Mouse (Mus musculus) skeletal muscle tissue, adult 2 months (tissue): ENCODE results near the gene Trpm4.
A peak's percentile ranks its signal among the peaks of the same experiment; 100 is the strongest.
"Not testable (repeated sequence)": the region's sequence is repeated elsewhere in the genome, so short reads cannot be mapped to it uniquely, and the experiment has no call there.

ENCODE experiments used
- DNase-seq: peaks from one replicate; pipeline ENCODE4 v3.0.0-alpha.2; 2012; ENCODE audit warnings: low read depth, low spot score

Trpm4 gene

DNA sequence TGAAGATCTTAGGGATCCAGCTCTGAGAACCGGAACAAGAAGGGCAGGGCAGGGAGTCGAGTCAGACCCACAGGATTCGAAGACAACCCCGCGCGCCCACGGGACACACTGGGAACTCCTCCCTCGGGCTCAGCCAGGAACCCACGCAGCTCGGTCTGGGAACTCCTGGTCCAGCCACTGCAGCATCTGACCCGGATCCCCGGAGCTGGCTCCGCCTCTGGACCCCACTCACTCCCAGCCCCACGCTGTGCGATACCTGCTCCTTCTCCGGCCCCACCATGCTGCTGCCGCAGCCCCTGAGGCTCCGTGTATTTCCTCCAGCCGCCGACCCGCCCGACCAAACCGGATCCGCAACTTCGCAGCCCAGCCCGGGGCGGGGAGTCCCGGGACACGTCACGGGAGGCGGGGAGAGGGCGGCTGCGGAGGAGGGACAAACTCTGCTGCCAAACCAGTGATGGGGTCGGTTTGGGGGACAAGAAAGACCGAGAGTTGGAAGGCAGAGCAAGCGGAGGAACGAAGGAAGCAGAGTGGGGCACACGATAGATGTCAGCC is at the start of gene Trpm4:
Gene Trpm4, minus strand, starts transcription at position 350 of the 552 bp plus-strand sequence.
- DNase-seq = peak; percentile 83

DNA sequence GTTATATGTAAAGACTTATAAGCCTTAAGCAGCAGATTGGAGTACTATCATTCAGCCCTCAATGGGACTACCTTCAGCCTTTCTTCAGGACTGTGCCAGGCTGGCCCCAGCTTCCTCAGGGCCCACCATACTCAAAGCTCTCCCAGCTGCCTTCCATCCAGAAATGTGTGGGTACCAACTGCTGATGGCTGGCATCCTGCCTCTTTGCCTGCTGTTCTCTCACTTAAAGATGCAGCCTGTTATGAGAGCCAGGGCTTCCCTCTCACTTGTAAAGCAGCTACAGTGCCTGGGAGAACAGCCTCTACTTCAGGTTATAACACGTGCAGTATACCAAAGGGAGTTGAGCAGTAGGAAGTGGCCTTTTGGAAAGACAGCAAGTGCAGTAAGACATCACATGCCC is 42.5 kb upstream of the Trpm4 start:
- DNase-seq = no peak

DNA sequence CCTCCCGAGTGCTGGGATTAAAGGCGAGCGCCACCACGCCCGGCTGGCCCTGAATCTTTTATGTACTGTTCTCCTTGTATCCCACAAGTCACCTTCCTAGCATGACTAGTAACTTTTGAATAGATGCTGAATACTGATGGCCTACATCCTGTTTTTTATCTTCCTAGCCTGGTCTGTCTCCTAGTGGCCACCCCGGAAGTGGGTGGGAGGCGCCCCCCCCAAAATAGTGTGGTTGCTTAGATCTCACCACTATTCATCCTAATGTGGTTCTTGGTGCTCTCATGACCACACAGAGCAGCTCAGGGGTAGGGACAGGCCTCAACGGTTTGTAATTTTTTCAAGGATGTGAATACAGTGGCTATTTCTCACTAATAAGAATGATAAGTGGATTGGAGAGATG is 41.0 kb upstream of the Trpm4 start:
- DNase-seq = no peak

DNA sequence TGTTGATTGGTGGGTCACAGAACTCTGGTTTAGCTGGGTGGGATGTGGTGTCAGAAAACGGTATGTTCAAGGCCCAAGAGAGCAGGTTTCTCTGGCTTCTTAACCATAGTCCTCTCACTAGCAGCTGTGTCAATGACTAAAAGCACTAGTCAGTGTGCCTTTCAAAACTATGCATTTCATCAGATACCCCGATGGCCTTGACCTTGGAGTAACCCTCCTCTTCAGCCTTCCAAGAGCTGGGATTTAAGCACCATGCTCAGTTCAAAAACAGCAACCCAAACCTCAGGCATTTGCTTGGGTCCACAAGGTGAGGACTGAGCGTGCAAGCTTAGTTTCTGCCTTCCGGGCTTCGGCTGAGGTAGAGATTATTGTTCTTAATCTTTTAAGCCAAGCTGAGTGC is 38.8 kb upstream of the Trpm4 start:
- no peak for DNase-seq

DNA sequence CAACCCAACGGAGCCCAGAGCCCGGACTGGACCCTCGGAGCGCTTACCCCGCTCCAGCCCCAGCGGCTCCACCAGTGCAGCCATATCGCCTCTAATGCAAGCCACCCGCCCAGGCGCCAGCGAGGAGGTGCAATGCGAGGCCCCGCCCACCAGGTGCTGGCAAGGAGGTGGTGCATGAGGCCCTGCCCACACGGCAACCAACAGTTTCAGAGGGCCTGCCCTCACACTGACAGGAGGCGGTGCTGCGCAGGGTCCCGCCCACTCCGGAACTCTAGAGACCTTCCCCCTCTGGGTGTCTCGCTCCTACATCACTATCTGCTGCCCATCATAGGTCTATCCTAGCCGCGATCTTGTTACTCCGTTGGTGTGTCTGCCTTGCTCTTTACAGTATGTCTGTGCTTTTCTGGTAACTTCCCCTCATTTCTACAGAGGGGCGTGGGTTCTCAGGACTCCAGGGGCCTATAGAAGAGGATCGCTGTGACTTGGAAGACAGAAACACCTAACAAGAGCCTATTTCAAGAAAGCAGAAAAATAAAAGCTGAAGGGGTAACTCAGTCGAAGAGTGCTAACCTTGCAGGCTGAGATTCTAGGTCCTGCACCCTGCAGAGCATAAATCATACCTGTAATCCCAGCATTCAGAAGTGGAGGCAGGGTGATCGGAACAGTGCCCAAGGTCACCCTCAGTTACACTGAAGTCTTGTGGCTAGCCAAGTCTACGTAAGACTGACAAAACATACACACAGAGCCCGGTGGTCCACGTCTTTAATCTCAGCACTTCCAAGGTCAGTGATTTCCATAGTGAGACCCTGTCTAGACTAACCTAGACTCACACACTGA is 37.1 kb upstream of the Trpm4 start, which contains the start of gene Lin7b:
Gene Lin7b, minus strand, starts transcription at position 109 of the 837 bp plus-strand sequence.
- DNase-seq = peak; percentile 65

DNA sequence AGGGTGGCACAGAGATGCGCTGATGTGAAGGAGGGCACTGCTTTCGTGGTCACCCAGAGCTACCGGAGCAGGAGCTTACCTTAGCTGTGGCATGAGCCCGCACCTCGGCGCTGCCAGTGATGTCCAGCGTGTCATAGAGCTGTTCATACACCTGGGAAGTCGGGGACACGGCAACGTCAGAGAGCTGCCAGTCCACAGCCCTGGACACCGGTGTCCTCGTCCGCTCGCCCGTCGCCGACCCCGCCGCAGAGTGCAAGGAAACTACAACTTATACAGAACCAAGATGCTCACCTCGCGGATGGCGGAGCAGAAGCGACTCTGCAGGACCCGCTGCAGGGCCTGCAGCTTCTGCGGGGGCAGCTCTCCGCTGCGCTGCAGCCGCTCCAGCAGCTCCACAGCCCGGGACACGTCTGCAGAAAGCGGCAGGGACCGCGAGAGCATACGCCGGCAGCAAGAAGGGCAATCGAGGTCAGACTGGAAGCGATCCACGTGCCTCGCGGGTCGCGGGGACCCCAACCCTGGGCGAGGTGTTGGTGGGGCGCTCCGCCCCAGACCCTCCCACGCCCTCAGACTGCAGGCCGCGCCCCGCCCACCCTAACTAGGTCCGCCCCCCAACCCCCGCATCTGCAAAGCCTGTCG is 36.4 kb upstream of the Trpm4 start:
- no peak for DNase-seq

DNA sequence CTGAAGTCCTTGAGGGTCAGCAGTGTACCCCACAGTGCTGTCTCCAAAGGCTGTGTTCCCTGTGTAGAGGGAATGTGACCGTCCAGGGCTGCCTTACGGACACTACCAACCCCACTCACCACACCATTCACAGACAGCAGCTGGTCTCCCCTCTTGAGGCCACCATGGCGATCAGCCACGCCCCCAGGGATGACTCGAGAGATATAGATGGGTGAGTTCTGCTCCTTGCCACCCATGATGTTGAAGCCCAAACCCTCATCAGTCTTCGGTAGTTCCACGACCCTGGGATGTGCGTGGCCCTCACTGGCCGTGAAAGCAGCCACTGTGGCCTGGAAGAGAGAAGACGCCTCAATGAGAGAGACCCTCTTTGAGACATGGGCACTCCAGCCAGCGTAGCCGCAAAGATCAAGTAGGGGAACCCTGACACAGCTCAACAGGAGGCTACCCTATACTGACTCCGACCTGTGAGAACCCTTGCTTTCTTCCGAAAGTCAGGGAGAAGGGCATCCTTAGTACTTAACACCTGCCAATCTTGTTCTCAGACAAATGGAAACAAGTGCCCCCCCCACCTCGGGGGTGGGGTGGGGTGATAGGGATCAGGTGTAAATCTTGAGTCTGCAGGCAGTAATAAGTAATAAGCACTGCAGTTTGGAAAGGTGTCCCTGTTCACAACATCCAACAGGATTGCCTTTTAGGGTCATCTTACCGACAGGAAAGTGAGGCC is 35.6 kb upstream of the Trpm4 start:
- DNase-seq = no peak

DNA sequence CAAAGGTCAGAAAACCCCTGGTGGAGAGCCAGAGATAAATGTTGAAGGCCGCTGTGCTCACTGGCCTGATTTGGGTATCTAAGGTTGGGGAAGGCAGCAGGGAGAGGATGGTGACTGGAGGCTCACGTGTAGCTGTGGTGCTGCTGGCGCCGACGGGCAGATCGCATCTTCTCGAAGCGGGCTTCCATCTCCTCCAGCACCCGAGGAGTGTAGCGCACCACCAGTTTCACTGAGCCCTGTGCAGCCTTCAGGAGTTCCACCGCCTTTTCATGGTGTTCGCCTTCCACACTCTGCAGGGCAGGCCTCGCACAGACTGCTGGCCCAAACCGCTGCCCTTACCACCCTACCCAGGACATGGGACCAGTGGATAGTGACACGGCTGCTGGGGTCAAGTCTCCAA is 34.6 kb upstream of the Trpm4 start:
- DNase-seq = no peak

DNA sequence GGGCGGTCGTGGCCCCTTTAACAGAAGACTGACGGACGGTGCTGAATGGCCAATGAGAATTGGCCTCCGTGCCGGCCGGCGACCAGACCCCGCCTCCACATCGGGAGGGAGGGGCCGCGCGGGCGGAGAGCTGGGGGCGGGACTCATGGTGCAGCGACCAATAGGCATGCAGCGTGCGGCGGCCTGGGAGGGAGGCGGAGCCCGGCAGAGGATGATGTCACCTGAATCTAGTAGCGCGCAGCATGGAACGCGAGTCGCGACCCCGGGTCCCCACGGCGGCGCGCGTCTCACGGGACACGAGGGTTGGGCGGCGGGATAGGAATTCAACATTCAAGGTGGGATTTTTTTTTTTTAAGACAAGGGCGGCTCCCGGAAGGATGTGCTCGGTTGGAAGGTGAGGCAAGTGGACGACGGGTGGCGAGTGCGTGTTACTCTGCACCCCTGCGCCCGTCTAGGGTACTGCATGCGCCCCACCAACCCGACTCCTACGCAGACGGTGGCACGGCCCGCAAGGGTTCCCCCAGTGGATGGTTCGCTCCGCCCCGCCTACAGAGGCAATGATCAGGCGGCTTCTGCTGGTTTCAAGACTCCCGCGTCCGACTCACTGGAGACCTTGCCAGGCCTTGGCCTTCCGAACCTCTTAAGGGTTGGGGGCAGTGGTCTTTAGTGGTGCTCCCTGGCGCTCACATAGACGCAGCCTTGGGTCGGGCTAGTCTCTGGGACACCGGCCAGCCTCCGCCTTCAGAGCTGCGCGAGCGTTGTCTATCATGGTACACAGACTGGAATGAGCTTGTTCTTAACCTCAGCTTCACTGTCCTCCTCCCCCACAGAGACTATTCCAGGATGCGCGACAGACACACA is 33.7 kb upstream of the Trpm4 start:
- peak; percentile 89 for DNase-seq

DNA sequence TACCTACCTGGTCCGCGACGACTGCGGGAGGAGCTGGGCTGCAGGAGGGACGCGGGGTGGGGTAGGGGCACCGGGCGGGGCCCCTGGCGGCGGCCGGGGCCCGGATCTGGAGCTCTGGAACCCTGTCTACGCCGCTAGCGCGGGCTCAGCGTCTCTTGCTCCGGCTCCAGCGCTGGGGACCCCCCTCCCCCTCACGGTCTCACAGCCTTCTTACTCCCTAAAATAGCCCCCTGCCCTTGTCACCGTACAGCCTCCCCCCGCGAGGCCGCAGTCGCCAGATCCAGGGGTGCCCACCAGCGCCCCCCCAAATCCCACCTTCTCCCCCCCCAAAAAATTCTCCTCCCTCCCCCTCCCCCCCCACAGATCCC is 33.1 kb upstream of the Trpm4 start, which contains the start of gene Ppfia3:
Gene Ppfia3, minus strand, starts transcription at position 368 of the 368 bp plus-strand sequence.
- no peak for DNase-seq

DNA sequence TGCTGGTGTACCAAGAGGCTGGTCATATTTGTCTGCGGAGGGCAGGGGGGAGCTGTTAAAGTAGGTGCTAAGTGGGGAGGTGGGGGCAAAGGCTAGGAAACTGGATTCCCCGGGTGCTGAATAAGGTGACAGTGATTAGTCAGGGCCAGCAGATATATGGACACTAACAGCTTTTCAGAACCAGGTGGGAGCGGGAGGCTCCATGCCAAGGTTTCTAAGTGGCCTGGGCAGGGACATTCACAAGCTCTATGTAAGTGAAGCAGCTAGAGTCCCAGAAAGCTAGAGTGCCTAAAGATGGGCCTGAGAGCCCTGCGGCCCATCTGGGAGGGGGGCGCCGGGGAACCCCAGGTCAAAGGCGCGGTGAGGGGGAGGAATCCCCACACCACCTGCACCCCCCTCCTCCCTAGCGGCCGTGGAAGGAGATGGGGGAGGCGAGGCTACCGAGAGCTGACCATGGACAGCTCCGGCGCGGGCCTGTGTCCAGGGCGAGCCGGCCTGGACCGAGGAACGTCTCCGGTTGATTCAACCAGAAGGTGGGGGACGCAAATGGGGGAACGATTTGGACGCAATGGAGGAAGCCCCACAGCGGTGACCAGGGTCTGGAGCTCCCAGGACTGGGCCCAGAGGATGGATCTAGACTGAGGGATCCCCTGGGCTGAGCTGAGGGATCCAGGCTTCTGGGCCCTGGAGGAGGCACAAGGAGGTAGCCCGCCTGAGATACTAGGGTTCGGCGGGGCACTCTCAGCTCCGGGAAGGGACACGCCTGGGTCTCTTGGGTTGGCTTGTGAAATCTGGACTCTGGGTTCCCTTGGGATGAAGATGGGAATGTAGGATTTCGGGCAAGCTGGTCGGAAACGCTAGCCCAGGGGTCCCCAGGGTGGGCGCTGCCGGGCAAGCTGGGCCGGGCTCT is 32.4 kb upstream of the Trpm4 start:
- no peak for DNase-seq

DNA sequence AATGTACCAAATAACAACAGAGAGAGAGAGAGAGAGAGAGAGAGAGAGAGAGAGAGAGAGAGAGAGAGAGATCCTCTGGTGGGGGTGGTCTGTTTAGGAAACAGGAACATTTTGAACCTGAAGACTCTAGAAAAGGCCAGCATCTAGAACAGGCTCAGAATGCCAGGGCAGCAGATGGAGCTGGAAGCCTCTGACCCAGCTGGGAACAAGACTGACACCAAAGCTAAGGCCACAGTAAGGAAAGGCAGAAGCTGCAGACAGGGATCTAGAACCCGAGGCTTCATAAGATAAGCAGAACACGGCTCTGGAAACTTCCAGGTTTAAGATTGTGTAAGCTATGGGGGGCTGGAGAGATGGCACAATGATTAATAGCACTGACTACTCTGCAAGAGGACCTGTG is 30.4 kb upstream of the Trpm4 start:
- no peak for DNase-seq

DNA sequence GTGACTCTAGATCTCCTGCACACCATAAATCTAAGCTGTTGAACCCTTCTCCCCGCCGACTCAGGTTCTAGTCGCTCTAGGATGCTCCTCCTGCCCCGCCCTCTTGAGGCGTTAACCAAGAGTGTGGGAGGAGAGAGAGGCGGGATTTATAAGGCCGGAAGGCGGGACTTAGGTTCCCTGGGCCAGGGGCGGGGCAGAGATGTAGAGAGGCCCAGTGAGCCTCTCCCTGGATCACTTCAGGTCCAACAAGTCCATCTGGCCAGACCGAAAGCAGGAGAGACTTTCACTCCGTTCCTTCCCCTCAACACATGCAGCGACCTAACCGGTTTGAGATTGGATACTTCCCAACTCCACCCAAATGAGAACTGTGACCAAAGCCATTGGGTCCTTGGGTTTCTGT is 29.2 kb upstream of the Trpm4 start:
- no peak for DNase-seq

DNA sequence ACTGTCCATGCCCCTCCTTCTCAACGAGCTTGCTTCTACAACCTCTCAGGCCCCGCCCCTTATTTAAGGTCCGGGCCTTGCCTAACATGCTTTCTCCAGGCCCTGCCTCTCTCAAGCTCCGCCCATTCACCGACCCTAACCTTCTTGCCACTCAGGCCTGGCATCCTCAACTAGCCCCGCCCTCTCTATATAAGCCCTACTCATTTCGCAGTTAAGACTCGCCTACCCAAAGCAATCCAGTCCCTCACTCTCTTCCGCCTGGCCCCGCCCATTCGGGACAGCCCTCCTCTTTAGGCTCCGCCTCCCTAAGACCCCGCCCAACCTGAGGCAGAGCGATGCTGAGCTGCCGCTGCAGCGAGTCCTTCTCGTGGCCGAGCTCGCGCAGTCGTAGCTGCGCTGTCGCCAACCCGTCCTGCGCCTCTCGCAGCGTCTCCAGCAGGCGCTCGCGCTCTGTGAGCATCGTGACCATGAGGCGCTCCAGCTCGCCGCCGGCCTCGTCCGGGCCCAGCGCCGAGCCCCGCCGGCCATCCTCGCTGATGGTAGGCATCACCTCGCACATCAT is 27.7 kb upstream of the Trpm4 start:
- DNase-seq = no peak

DNA sequence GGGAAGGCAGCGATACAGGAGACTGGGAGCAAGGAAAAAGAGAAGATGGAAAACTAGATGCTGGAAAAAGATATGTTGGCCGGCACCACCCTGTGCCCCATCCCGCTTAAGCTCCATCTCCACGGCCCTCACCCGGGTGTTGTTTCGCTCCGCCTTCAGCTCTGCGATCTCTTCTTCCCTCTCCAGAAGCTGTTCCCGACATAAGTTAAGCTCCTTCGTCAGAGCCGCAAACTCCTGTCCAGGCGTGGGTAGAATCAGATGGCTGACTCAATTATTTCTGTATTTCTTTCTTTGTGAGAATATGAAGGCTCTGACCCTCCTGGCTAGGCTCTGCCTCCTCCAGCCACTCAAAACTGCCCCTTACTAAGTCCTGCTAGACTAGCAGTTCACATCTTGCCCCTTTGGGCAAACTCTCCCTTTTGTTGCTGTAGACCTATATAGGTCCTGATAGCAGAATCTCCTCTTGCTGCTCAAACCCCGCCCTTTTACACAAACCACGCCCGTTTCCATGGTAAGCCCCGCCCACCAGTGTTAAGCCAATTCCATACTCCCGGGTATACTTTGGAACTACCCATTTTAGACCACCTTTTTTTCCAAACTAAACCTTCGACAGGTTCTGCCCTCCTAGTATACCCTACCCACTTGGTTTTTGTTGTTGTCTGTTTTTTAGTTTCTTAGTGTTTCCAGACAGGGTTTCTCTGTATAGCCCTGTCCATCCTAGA is 27.0 kb upstream of the Trpm4 start:
- DNase-seq = no peak

DNA sequence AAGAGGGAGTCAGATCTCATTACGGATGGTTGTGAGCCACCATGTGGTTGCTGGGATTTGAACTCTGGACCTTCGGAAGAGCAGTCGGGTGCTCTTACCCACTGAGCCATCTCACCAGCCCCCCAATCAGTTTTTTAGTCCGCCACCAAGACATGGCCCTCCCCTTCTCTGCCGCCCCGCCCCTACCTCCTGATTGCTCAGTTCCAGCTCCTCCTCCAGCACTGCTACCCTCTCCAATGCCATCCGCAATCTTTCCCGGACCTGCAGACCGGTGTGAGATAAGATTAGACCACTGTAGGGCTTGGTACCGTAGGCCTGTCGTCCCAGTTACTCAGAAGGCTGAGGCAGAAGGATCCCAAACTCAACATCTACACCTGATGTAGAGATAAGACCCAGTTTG is 25.5 kb upstream of the Trpm4 start:
- not testable (repeated sequence) for DNase-seq

DNA sequence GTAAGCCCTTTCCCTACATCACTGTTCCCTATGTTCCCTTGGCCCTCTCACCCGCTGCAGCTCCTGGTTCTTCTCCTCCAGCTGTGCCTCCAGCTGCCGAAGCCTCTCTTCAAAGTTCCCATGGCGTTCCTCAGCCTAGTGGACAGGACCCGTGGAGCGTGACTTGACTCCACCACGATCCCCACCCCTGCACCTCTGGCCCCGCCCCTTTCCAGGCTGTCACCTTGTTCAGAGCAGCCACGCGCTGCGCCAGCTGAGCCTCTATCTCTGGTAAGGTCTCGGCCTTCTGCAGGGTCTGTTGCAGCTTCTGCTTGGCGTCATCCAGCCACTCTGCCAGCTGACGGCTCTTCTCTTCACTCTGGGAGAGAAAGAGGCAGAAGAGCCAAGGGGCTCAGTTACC is 22.5 kb upstream of the Trpm4 start:
- DNase-seq = no peak

DNA sequence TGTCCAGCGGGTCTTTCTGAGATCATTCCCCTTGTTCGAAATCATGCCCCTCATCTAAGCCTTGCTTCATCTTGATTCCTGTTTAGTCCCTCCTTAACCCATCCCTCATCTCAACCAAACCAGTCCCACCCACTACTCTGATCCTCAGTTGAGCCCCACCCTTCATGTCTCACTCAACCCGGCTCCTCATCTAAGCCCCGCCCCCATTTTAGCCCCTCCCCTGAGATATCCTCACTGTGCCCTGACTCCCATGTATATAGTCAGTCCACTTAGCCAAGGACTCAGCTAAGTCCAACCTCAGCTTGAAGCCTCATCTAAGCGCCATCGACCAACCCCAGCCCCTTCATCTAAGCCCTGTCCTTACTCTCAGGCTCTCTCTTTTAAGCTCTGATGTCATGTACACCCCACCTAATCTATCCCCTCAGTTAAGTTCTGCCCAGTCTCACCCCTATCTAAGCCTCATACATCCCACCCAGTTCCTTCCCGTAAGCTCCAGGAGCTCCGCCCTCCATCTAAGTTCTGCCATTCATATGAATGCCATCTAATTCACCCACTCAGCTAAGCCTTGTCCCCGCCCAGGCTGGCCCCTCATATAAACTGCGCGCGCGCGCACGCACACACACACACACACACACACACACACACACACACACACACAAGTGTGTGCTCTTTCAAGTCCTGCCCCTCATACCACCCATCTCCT is 21.9 kb upstream of the Trpm4 start:
- DNase-seq = no peak

DNA sequence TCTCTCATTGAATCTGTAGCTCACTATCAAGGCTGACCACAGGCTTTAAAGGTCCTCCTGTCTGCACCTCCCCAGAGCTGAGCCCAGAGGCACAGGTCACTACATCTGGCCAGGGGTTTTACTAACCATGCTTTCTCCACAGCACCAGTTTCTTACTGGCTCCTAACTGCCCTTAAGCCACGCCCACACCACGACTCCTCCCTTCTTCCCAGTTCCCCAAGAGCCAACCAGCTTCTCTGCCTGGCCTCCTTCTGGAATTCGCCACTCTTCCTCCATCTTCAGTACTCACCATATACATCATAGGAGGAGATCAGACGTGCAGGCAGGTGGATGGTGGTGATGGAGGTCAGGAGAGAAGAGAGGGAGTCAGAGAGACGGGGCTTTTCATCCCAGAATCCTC is 19.5 kb upstream of the Trpm4 start:
- DNase-seq = no peak
